Mouse (Mus musculus): ENCODE results near the gene R3hcc1l. TPM values are rescaled to one million over a fixed set of nuclear protein-coding genes. Genes with fewer than 3 reads are reported as not detected.

R3hcc1l gene
- total RNA-seq (2021) = 10 to 100 TPM; 23.8 to 24.5 TPM

- DNase-seq = peak; percentile 95 to 96
Measured at GRCm38 (mm10) chr19:42518620-42519310, at the start of gene R3hcc1l. Gene R3hcc1l (plus strand): TSS chr19:42518759.

- DNase-seq = no peak
Measured at GRCm38 (mm10) chr19:42471571-42471970, 47.0 kb upstream of the R3hcc1l start.

- DNase-seq = no peak
Measured at GRCm38 (mm10) chr19:42472831-42473230, 45.7 kb upstream of the R3hcc1l start.

GRCm38 (mm10) chr19:42477769-42478168, 40.8 kb upstream of the R3hcc1l start:
- no peak for DNase-seq

GRCm38 (mm10) chr19:42478303-42478702, 40.3 kb upstream of the R3hcc1l start:
- DNase-seq = no peak

GRCm38 (mm10) chr19:42485443-42485842, 33.1 kb upstream of the R3hcc1l start:
- no peak for DNase-seq

- DNase-seq = no peak
Measured at GRCm38 (mm10) chr19:42487261-42487660, 31.3 kb upstream of the R3hcc1l start.

GRCm38 (mm10) chr19:42493257-42493917, 25.2 kb upstream of the R3hcc1l start:
- peak; percentile 26 to 30 for DNase-seq

GRCm38 (mm10) chr19:42504156-42504555, 14.4 kb upstream of the R3hcc1l start:
- DNase-seq = no peak

GRCm38 (mm10) chr19:42509625-42510024, 8.9 kb upstream of the R3hcc1l start:
- no peak for DNase-seq

- no peak for DNase-seq
Measured at GRCm38 (mm10) chr19:42510276-42511171, 8.0 kb upstream of the R3hcc1l start.

- no peak for DNase-seq
Measured at GRCm38 (mm10) chr19:42515656-42516055, 2.9 kb upstream of the R3hcc1l start.

GRCm38 (mm10) chr19:42516121-42516520, 2.4 kb upstream of the R3hcc1l start:
- DNase-seq = no peak

GRCm38 (mm10) chr19:42517957-42518619, 471 bp upstream of the R3hcc1l start:
- no peak for DNase-seq

GRCm38 (mm10) chr19:42519760-42520159, 1.2 kb downstream of the R3hcc1l start:
- no peak for DNase-seq

- DNase-seq = no peak
Measured at GRCm38 (mm10) chr19:42524703-42525102, 6.1 kb downstream of the R3hcc1l start.

- DNase-seq = no peak
Measured at GRCm38 (mm10) chr19:42529992-42530437, 11.5 kb downstream of the R3hcc1l start.

- DNase-seq = no peak
Measured at GRCm38 (mm10) chr19:42534427-42534826, 15.9 kb downstream of the R3hcc1l start.

GRCm38 (mm10) chr19:42537600-42537999, 19.0 kb downstream of the R3hcc1l start:
- no peak for DNase-seq

GRCm38 (mm10) chr19:42538911-42539310, 20.4 kb downstream of the R3hcc1l start:
- no peak for DNase-seq

GRCm38 (mm10) chr19:42539414-42540189, 21.0 kb downstream of the R3hcc1l start:
- DNase-seq = no peak

- DNase-seq = no peak
Measured at GRCm38 (mm10) chr19:42540649-42541048, 22.1 kb downstream of the R3hcc1l start.
